Mouse (Mus musculus): ENCODE measurements around the gene Vsnl1.

GRCm38 (mm10) chr12:11436023-11436350 is 426 bp downstream of the Vsnl1 start:
- TF ChIP-seq POLR2A (IDR thresholded peaks at IDR 0.05; ENCODE audit: borderline replicate concordance, extremely low read depth, insufficient read depth, insufficient read length, poor library complexity, severe bottlenecking) (no peak), CTCF (IDR thresholded peaks at IDR 0.05; ENCODE audit: borderline replicate concordance, extremely low read depth, insufficient read depth, insufficient read length) (no peak)
